Mouse (Mus musculus) cerebellum, adult 2 months (tissue): ENCODE measurements around the gene Ephb2.

ENCODE experiments used
- CTCF ChIP-seq: fragments of 200-500 bp; IDR thresholded peaks from 2 replicates; pipeline ENCODE4 v1.5.1; 2011; ENCODE audit warnings: low read depth, mild to moderate bottlenecking, control low read depth, low read length, moderate library complexity, borderline replicate concordance; ENCODE audit not compliant: insufficient read depth
- POLR2A ChIP-seq: fragments of 200-500 bp; IDR thresholded peaks from 2 replicates; pipeline ENCODE4 v1.6.1; 2011; ENCODE audit warnings: low read length, control low read depth, borderline replicate concordance; ENCODE audit not compliant: insufficient read depth

- TF ChIP-seq POLR2A: no peak
- TF ChIP-seq CTCF: no peak
Measured at GRCm38 (mm10) chr4:136801463-136801862, 34.3 kb downstream of the Ephb2 start.
